Mouse (Mus musculus): ENCODE data around the gene Ccdc24. TPM values are rescaled to one million over a fixed set of nuclear protein-coding genes. Genes with fewer than 3 reads are reported as not detected.
A peak's percentile ranks its signal among the peaks of the same experiment; 100 is the strongest.

Gene Ccdc24
- total RNA-seq (2021): under 1 TPM; 0.30 to 0.64 TPM
- long read RNA-seq, experiment 1: 0 reads
- long read RNA-seq, experiment 2: 0 reads

GRCm38 (mm10) chr4:117872471-117872886 lies at the start of gene Ccdc24:
Ccdc24 (minus strand) TSS chr4:117872557.
- no peak for DNase-seq

GRCm38 (mm10) chr4:117921358-117921757 lies 49.0 kb upstream of the Ccdc24 start:
- DNase-seq: no peak

GRCm38 (mm10) chr4:117918762-117919161 lies 46.4 kb upstream of the Ccdc24 start:
- DNase-seq: no peak

- no peak for DNase-seq
These were observed 45.9 kb upstream of the Ccdc24 start for GRCm38 (mm10) chr4:117918261-117918660.

- no peak for DNase-seq
These were observed 45.5 kb upstream of the Ccdc24 start for GRCm38 (mm10) chr4:117917847-117918246.

GRCm38 (mm10) chr4:117917402-117917801 lies 45.0 kb upstream of the Ccdc24 start:
- DNase-seq: no peak

GRCm38 (mm10) chr4:117916386-117916785 lies 44.0 kb upstream of the Ccdc24 start:
- DNase-seq: no peak

GRCm38 (mm10) chr4:117915489-117916105 lies 43.2 kb upstream of the Ccdc24 start:
- DNase-seq: no peak

- peak; percentile 95 to 99 for DNase-seq
These were observed 42.5 kb upstream of the Ccdc24 start, which contains the start of gene Ipo13 for GRCm38 (mm10) chr4:117914591-117915442. Ipo13 (minus strand) TSS chr4:117914999.

GRCm38 (mm10) chr4:117914031-117914430 lies 41.7 kb upstream of the Ccdc24 start:
- DNase-seq: peak in 1 of 2 experiments; percentile 30

GRCm38 (mm10) chr4:117913421-117913820 lies 41.1 kb upstream of the Ccdc24 start:
- DNase-seq: peak; percentile 36 to 39

GRCm38 (mm10) chr4:117912685-117913273 lies 40.4 kb upstream of the Ccdc24 start:
- no peak for DNase-seq

GRCm38 (mm10) chr4:117912131-117912561 lies 39.8 kb upstream of the Ccdc24 start:
- DNase-seq: no peak

GRCm38 (mm10) chr4:117908834-117909453 lies 36.6 kb upstream of the Ccdc24 start:
- DNase-seq: peak in 1 of 2 experiments; percentile 18

- no peak for DNase-seq
These were observed 33.8 kb upstream of the Ccdc24 start for GRCm38 (mm10) chr4:117906196-117906595.

GRCm38 (mm10) chr4:117904761-117905160 lies 32.4 kb upstream of the Ccdc24 start:
- no peak for DNase-seq

GRCm38 (mm10) chr4:117904094-117904493 lies 31.7 kb upstream of the Ccdc24 start:
- DNase-seq: no peak

GRCm38 (mm10) chr4:117898111-117898510 lies 25.8 kb upstream of the Ccdc24 start:
- DNase-seq: no peak

GRCm38 (mm10) chr4:117896031-117896430 lies 23.7 kb upstream of the Ccdc24 start:
- DNase-seq: no peak

- DNase-seq: no peak
These were observed 23.0 kb upstream of the Ccdc24 start for GRCm38 (mm10) chr4:117895339-117895738.

- no peak for DNase-seq
These were observed 22.2 kb upstream of the Ccdc24 start for GRCm38 (mm10) chr4:117894601-117895000.

GRCm38 (mm10) chr4:117893376-117893775 lies 21.0 kb upstream of the Ccdc24 start:
- DNase-seq: peak; percentile 38 to 74

Data from heart, adult 18-20 months (tissue).